Mouse (Mus musculus) C2C12 (cell line): ENCODE results near the gene Gm15056. TPM values are rescaled to one million over a fixed set of nuclear protein-coding genes. Genes with fewer than 3 reads are reported as not detected.

Source experiments
- H3K27me3 ChIP-seq: one replicate; pipeline ENCODE4 v1.6.1; 2011; ENCODE audit not compliant: control insufficient read depth, insufficient read depth, insufficient read length
- H3K36me3 ChIP-seq: one replicate; pipeline ENCODE4 v1.6.1; 2011; ENCODE audit not compliant: control insufficient read depth, insufficient read depth
- H3K4me3 ChIP-seq: one replicate; pipeline ENCODE4 v1.5.1; 2011; ENCODE audit warnings: mild to moderate bottlenecking, control low read depth; ENCODE audit not compliant: poor library complexity, insufficient read depth, severe bottlenecking
- H3K79me2 ChIP-seq: one replicate; pipeline ENCODE4 v1.6.1; 2011; ENCODE audit not compliant: control insufficient read depth, insufficient read depth
- H3K79me3 ChIP-seq: one replicate; pipeline ENCODE4 v1.6.1; 2011; ENCODE audit warnings: low read depth, control low read depth
- H3ac ChIP-seq: one replicate; pipeline ENCODE3; 2011; ENCODE audit warnings: low read depth; ENCODE audit not compliant: control insufficient read depth, insufficient read length
- CEBPB ChIP-seq: IDR thresholded peaks from one replicate; pipeline ENCODE4 v1.6.1; 2011; ENCODE audit warnings: low read depth, mild to moderate bottlenecking, control low read depth, moderate library complexity
- CTCF ChIP-seq: IDR thresholded peaks from one replicate; pipeline ENCODE4 v1.5.1; 2011; ENCODE audit not compliant: control insufficient read depth, insufficient read depth, insufficient read length
- FOSL1 ChIP-seq: IDR thresholded peaks from one replicate; pipeline ENCODE4 v1.8.0; 2011; ENCODE audit warnings: mild to moderate bottlenecking, low read length; ENCODE audit not compliant: poor library complexity, insufficient read depth, severe bottlenecking
- MAX ChIP-seq: IDR thresholded peaks from one replicate; pipeline ENCODE4 v1.6.1; 2011; ENCODE audit warnings: mild to moderate bottlenecking, control low read depth
- MYOD1 ChIP-seq: IDR thresholded peaks from one replicate; pipeline ENCODE4 v1.6.1; 2011; ENCODE audit warnings: low read depth; ENCODE audit not compliant: control insufficient read depth, insufficient read length
- MYOG ChIP-seq: IDR thresholded peaks from one replicate; pipeline ENCODE4 v1.6.1; 2011; ENCODE audit not compliant: control insufficient read depth, insufficient read length; ENCODE audit errors: extremely low read depth
- USF1 ChIP-seq: IDR thresholded peaks from one replicate; pipeline ENCODE4 v1.6.1; 2011; ENCODE audit warnings: low read depth, mild to moderate bottlenecking, control low read depth, moderate library complexity
- polyA plus RNA-seq: library from polyadenylated mRNA; unstranded; fragments of >200 nt; fragmentation: generic; extraction: Trizol; gene quantifications from one replicate; pipeline ENCODE4 v1.2.1, GENCODE M21; 2012; ENCODE audit warnings: missing spikeins

Gene Gm15056
- polyA plus RNA-seq, 1 experiment = not detected

DNA sequence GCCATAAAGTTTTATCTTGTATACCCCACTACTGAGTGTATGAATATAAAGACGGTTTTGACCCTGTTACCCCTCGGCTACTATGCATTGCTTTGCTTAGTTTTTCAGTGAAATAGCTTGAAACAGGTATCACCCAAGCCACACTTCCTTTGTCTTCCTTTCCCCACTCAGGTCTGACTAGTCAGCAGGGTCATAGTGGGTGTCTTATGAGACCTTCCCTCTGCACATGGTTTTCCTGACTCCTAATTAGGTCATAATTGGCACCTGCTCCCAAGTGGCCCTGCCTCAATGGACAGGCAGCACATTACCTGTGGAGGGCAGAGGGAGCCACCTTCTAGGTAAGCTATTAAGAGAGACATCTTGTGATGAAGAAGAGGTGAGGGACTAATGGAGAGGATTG is 10.1 kb downstream of the Gm15056 start, which contains the start of gene Defb33:
Defb33 (plus strand) TSS at position 301 of the 400 bp plus-strand sequence.
- no peaks in the 10 kb centered on the region for H3K36me3 ChIP-seq
- TF ChIP-seq CTCF (no peak), MYOG (no peak), FOSL1 (no peak), MYOD1 (no peak), MAX (no peak), USF1 (no peak), CEBPB (no peak)

DNA sequence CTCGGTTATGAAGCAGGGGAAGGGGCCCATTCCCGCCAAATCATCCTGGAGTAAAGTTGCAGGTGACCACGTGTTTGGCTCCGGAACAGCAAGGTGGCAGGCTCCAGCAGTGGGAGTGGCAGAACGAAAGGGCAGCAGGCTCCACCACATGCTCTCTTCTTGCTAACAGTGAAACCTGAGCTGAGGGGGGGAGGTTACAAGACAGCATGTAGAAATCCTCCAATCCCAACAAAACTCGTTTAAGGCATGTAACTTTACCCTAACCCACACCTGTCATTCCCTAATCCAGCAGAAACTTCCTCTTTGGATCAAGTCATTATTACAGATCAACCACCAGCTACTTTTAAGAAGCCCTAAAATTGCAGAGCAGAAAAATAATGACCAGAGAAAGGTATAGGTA is 27.8 kb downstream of the Gm15056 start:
- TF ChIP-seq FOSL1 (no peak), CEBPB (no peak), MYOD1 (no peak), MAX (no peak), USF1 (no peak), MYOG (no peak), CTCF (no peak)
- H3K4me3 ChIP-seq = no peak overlapping the region
- no peaks in the 10 kb centered on the region for H3K79me3 ChIP-seq
- H3K36me3 ChIP-seq = no peaks in the 10 kb centered on the region
- H3K27me3 ChIP-seq = no peaks in the 10 kb centered on the region
- no peaks in the 10 kb centered on the region for H3K79me2 ChIP-seq
- H3ac ChIP-seq = no peak overlapping the region

More for the DNA sequence above, 10.1 kb downstream of the Gm15056 start, which contains the start of gene Defb33:
- Histone ChIP-seq H3K79me3 (no peaks in the 10 kb centered on the region), H3K27me3 (no peaks in the 10 kb centered on the region), H3ac (no peak within 1 kb of the TSS), H3K4me3 (no peak within 1 kb of the TSS), H3K79me2 (no peaks in the 10 kb centered on the region)

Other genes starting within 250 kb of the Gm15056 start
- not detected for gene Defb33, start 10.0 kb downstream of the Gm15056 start, polyA plus RNA-seq
- gene Gm6040, start 19.4 kb upstream of the Gm15056 start, polyA plus RNA-seq = not detected
- not detected for gene AY761185, start 42.1 kb upstream of the Gm15056 start, polyA plus RNA-seq
- not detected for gene Defa21, start 122.9 kb upstream of the Gm15056 start, polyA plus RNA-seq
- gene Defa23, start 152.4 kb upstream of the Gm15056 start, polyA plus RNA-seq = not detected
- not detected for gene Defa35, start 162.4 kb upstream of the Gm15056 start, polyA plus RNA-seq
- not detected for gene Defa25, start 181.8 kb upstream of the Gm15056 start, polyA plus RNA-seq
- gene Gm14851, start 193.4 kb upstream of the Gm15056 start, polyA plus RNA-seq = not detected
- not detected for gene Defa30, start 232.0 kb upstream of the Gm15056 start, polyA plus RNA-seq